Mouse (Mus musculus): ENCODE results near the gene Dap.

Dap gene

GRCm38 (mm10) chr15:31302293-31302990 is 78.3 kb downstream of the Dap start:
- no peak for DNase-seq (ENCODE audit: low spot score in 2 of 2)

- no peak for DNase-seq (ENCODE audit: low spot score in 2 of 2)
Measured at GRCm38 (mm10) chr15:31304302-31304701, 80.2 kb downstream of the Dap start.

GRCm38 (mm10) chr15:31305181-31305580 is 81.1 kb downstream of the Dap start:
- no peak for DNase-seq (ENCODE audit: low spot score in 2 of 2)

GRCm38 (mm10) chr15:31306726-31307125 is 82.6 kb downstream of the Dap start:
- DNase-seq (ENCODE audit: low spot score in 2 of 2), result no peak

GRCm38 (mm10) chr15:31309526-31309925 is 85.4 kb downstream of the Dap start:
- peak in 1 of 2 experiments; percentile 7 for DNase-seq (ENCODE audit: low spot score in 2 of 2)

- DNase-seq (ENCODE audit: low spot score in 2 of 2), result no peak
Measured at GRCm38 (mm10) chr15:31312001-31312400, 87.9 kb downstream of the Dap start.

GRCm38 (mm10) chr15:31315630-31316231 is 91.6 kb downstream of the Dap start:
- DNase-seq (ENCODE audit: low spot score in 2 of 2), result peak; percentile 4 to 55

- no peak for DNase-seq (ENCODE audit: low spot score in 2 of 2)
Measured at GRCm38 (mm10) chr15:31317056-31317805, 93.1 kb downstream of the Dap start.

GRCm38 (mm10) chr15:31318158-31318955 is 94.2 kb downstream of the Dap start:
- no peak for DNase-seq (ENCODE audit: low spot score in 2 of 2)

- no peak for DNase-seq (ENCODE audit: low spot score in 2 of 2)
Measured at GRCm38 (mm10) chr15:31319046-31319445, 94.9 kb downstream of the Dap start.

- DNase-seq (ENCODE audit: low spot score in 2 of 2), result no peak
Measured at GRCm38 (mm10) chr15:31320598-31321377, 96.7 kb downstream of the Dap start.

GRCm38 (mm10) chr15:31323684-31324083 is 99.6 kb downstream of the Dap start:
- no peak for DNase-seq (ENCODE audit: low spot score in 2 of 2)
